Mouse (Mus musculus) bone marrow macrophage, adult 2 months (primary cell): Measurements from ENCODE around the gene Ubash3a.

Experiments used
- CTCF ChIP-seq: IDR thresholded peaks from 2 replicates; pipeline ENCODE4 v1.5.1; 2012; ENCODE audit warnings: low read depth, mild to moderate bottlenecking, low read length, moderate library complexity
- POLR2A ChIP-seq: IDR thresholded peaks from 2 replicates; pipeline ENCODE4 v1.6.1; 2012; ENCODE audit warnings: mild to moderate bottlenecking, low read depth, low read length, borderline replicate concordance

- TF ChIP-seq CTCF = no peak
- TF ChIP-seq POLR2A = no peak
Observed at GRCm38 (mm10) chr17:31245321-31245720, 37.6 kb downstream of the Ubash3a start.
